Mouse (Mus musculus) G1E-ER4 (cell line): ENCODE data around the gene Il4i1. TPM values are rescaled to one million over a fixed set of nuclear protein-coding genes. Genes with fewer than 3 reads are reported as not detected.

Source experiments
- GATA1 ChIP-seq: IDR thresholded peaks from one replicate; pipeline ENCODE4 v1.8.0; 2012; ENCODE audit warnings: low read length, inconsistent platforms
- polyA plus RNA-seq: library from polyadenylated mRNA; stranded (reverse); fragments of >175 nt; gene quantifications from 2 replicates; pipeline ENCODE4 v1.2.3, GENCODE M21; 2012

The Il4i1 gene
- polyA plus RNA-seq, 1 experiment: 1.4 TPM

GRCm38 (mm10) chr7:44851625-44852234, 35.5 kb downstream of the Il4i1 start:
- TF ChIP-seq GATA1: no peak

- TF ChIP-seq GATA1: no peak
Observed at GRCm38 (mm10) chr7:44852259-44853027, 36.3 kb downstream of the Il4i1 start.

- no peak for TF ChIP-seq GATA1
Observed at GRCm38 (mm10) chr7:44853065-44853464, 36.9 kb downstream of the Il4i1 start.

GRCm38 (mm10) chr7:44853596-44854355, 37.6 kb downstream of the Il4i1 start:
- no peak for TF ChIP-seq GATA1

- no peak for TF ChIP-seq GATA1
Observed at GRCm38 (mm10) chr7:44854356-44855031, 38.3 kb downstream of the Il4i1 start.

GRCm38 (mm10) chr7:44855036-44855435, 38.8 kb downstream of the Il4i1 start:
- TF ChIP-seq GATA1: no peak

- no peak for TF ChIP-seq GATA1
Observed at GRCm38 (mm10) chr7:44856265-44856916, 40.2 kb downstream of the Il4i1 start.

GRCm38 (mm10) chr7:44857042-44857552, 40.9 kb downstream of the Il4i1 start, which contains the start of gene Pnkp:
TSS of gene Pnkp (plus strand) at chr7:44857139.
- no peak for TF ChIP-seq GATA1

GRCm38 (mm10) chr7:44857905-44858304, 41.7 kb downstream of the Il4i1 start:
- no peak for TF ChIP-seq GATA1

- no peak for TF ChIP-seq GATA1
Observed at GRCm38 (mm10) chr7:44859896-44860295, 43.7 kb downstream of the Il4i1 start.

- TF ChIP-seq GATA1: no peak
Observed at GRCm38 (mm10) chr7:44860576-44861428, 44.6 kb downstream of the Il4i1 start.

GRCm38 (mm10) chr7:44861429-44861816, 45.2 kb downstream of the Il4i1 start:
- TF ChIP-seq GATA1: no peak

GRCm38 (mm10) chr7:44862434-44862833, 46.2 kb downstream of the Il4i1 start:
- TF ChIP-seq GATA1: no peak

GRCm38 (mm10) chr7:44863210-44863609, 47.0 kb downstream of the Il4i1 start:
- no peak for TF ChIP-seq GATA1
